Mouse (Mus musculus) limb, embryonic 15.5 days (tissue): ENCODE measurements at regions not wholly inside any gene's neighbourhood (a gene's known extent, or its start where the extent isn't known, plus 50 kb on each side); places are given as distances from the start of the nearest gene placed in this dataset.
"Not testable (repeated sequence)": the region's sequence is repeated elsewhere in the genome, so short reads cannot be mapped to it uniquely, and the experiment has no call there.

Source experiments
- ATAC-seq: fragments of 200-750 bp; cut with Nextera tagmentation; 2 replicates; pipeline ENCODE4 v1.8.0; 2017; ENCODE audit warnings: low read depth, moderate TSS enrichment; ENCODE audit not compliant: insufficient number of reproducible peaks, low FRiP score, low TSS enrichment
- H3K27ac ChIP-seq: fragments of 300-500 bp; sonication (generic); 2 replicates; pipeline ENCODE4 v1.5.1; 2015; ENCODE audit warnings: moderate library complexity, mild to moderate bottlenecking, inconsistent platforms
- H3K27me3 ChIP-seq: fragments of 300-500 bp; sonication (generic); 2 replicates; pipeline ENCODE4 v1.6.1; 2015; ENCODE audit warnings: inconsistent platforms
- H3K36me3 ChIP-seq: fragments of 300-500 bp; sonication (generic); 2 replicates; pipeline ENCODE4 v1.6.1; 2015; ENCODE audit warnings: inconsistent platforms
- H3K4me1 ChIP-seq: fragments of 300-500 bp; sonication (generic); 2 replicates; pipeline ENCODE4 v1.6.1; 2015; ENCODE audit warnings: inconsistent platforms
- H3K4me2 ChIP-seq: fragments of 300-500 bp; sonication (generic); 2 replicates; pipeline ENCODE4 v1.6.1; 2015; ENCODE audit warnings: mild to moderate bottlenecking, inconsistent platforms
- H3K4me3 ChIP-seq: fragments of 300-500 bp; sonication (generic); 2 replicates; pipeline ENCODE4 v1.5.1; 2015; ENCODE audit warnings: mild to moderate bottlenecking, inconsistent platforms
- H3K9ac ChIP-seq: fragments of 300-500 bp; sonication (generic); 2 replicates; pipeline ENCODE4 v1.6.1; 2015; ENCODE audit warnings: inconsistent platforms
- H3K9me3 ChIP-seq: fragments of 300-500 bp; sonication (generic); 2 replicates; pipeline ENCODE4 v1.6.1; 2016; ENCODE audit warnings: inconsistent platforms
- WGBS: fragments of 180-500 bp; shearing (Covaris S2); methylation state at CpG from one replicate; pipeline ENCODE4 v1.1.7; 2015; 5-methylcytosine and 5-hydroxymethylcytosine counted together

GRCm38 (mm10) chr16:29908031-29908430 lies 156.2 kb upstream of the Hes1 start:
- no peaks in the 10 kb centered on the region for H3K27me3 ChIP-seq
- WGBS, result 43% methylated on average over 8 of the region's 8 CpGs
- H3K9ac ChIP-seq, result no peak overlapping the region
- H3K4me2 ChIP-seq, result no peak overlapping the region
- no peaks in the 10 kb centered on the region for H3K9me3 ChIP-seq
- H3K4me1 ChIP-seq, result peaks cover 60% of the 10 kb centered on the region
- peak overlapping the region; percentile 27; the same call in 1 of the 2 replicates for H3K27ac ChIP-seq
- H3K36me3 ChIP-seq, result no peaks in the 10 kb centered on the region
- no peak for ATAC-seq
- no peak overlapping the region for H3K4me3 ChIP-seq

- Histone ChIP-seq H3K4me3 (no peak overlapping the region), H3K9ac (no peak overlapping the region), H3K27ac (peak overlapping the region; percentile 69), H3K4me1 (peaks cover 46% of the 10 kb centered on the region), H3K27me3 (no peaks in the 10 kb centered on the region), H3K4me2 (no peak overlapping the region), H3K9me3 (no peaks in the 10 kb centered on the region), H3K36me3 (no peaks in the 10 kb centered on the region)
- no peak for ATAC-seq
- WGBS, result 45% methylated on average over 5 of the region's 5 CpGs
Observed at GRCm38 (mm10) chr16:29909923-29910465, 154.2 kb upstream of the Hes1 start.

GRCm38 (mm10) chr16:29911164-29911571 lies 153.0 kb upstream of the Hes1 start:
- Histone ChIP-seq H3K36me3 (no peaks in the 10 kb centered on the region), H3K9ac (no peak overlapping the region), H3K4me2 (no peak overlapping the region), H3K27me3 (no peaks in the 10 kb centered on the region), H3K4me3 (no peak overlapping the region), H3K9me3 (no peaks in the 10 kb centered on the region), H3K4me1 (peaks cover 41% of the 10 kb centered on the region), H3K27ac (peak overlapping the region; percentile 67; the same call in 1 of the 2 replicates)
- 0 out of 2 replicates have a peak, but pooled peaks have one; percentile 32 for ATAC-seq
- WGBS, result 36% methylated on average over 7 of the region's 7 CpGs

GRCm38 (mm10) chr16:29913357-29914010 lies 150.7 kb upstream of the Hes1 start:
- no peak for ATAC-seq
- WGBS, result 69% methylated on average over 8 of the region's 8 CpGs
- H3K27ac ChIP-seq, result no peak overlapping the region
- no peak overlapping the region for H3K4me3 ChIP-seq
- no peaks in the 10 kb centered on the region for H3K36me3 ChIP-seq
- no peak overlapping the region for H3K9ac ChIP-seq
- no peaks in the 10 kb centered on the region for H3K27me3 ChIP-seq
- peaks cover 20% of the 10 kb centered on the region for H3K4me1 ChIP-seq
- H3K4me2 ChIP-seq, result no peak overlapping the region
- H3K9me3 ChIP-seq, result no peaks in the 10 kb centered on the region

GRCm38 (mm10) chr16:29915346-29915745 lies 148.8 kb upstream of the Hes1 start:
- no peak overlapping the region for H3K4me3 ChIP-seq
- no peaks in the 10 kb centered on the region for H3K27me3 ChIP-seq
- H3K9ac ChIP-seq, result no peak overlapping the region
- no peak overlapping the region for H3K27ac ChIP-seq
- H3K9me3 ChIP-seq, result no peaks in the 10 kb centered on the region
- no peaks in the 10 kb centered on the region for H3K36me3 ChIP-seq
- 0 out of 2 replicates have a peak, but pooled peaks have one; percentile 52 for ATAC-seq
- no peak overlapping the region for H3K4me2 ChIP-seq
- peaks cover 13% of the 10 kb centered on the region for H3K4me1 ChIP-seq
- 60% methylated on average over 11 of the region's 11 CpGs for WGBS

GRCm38 (mm10) chr16:29917989-29918388 lies 146.2 kb upstream of the Hes1 start:
- no peak for ATAC-seq
- Histone ChIP-seq H3K27ac (no peak overlapping the region), H3K9me3 (no peaks in the 10 kb centered on the region), H3K4me2 (no peak overlapping the region), H3K36me3 (no peaks in the 10 kb centered on the region), H3K4me3 (no peak overlapping the region), H3K4me1 (peaks cover 12% of the 10 kb centered on the region; the same call in 1 of the 2 replicates), H3K27me3 (no peaks in the 10 kb centered on the region), H3K9ac (no peak overlapping the region)
- WGBS, result 27% methylated on average over 3 of the region's 3 CpGs

GRCm38 (mm10) chr16:29918396-29918795 lies 145.8 kb upstream of the Hes1 start:
- H3K4me1 ChIP-seq, result peaks cover 9% of the 10 kb centered on the region; the same call in 1 of the 2 replicates
- no peak overlapping the region for H3K9ac ChIP-seq
- 79% methylated on average over 6 of the region's 6 CpGs for WGBS
- H3K4me3 ChIP-seq, result no peak overlapping the region
- H3K4me2 ChIP-seq, result no peak overlapping the region
- H3K36me3 ChIP-seq, result no peaks in the 10 kb centered on the region
- no peak for ATAC-seq
- no peaks in the 10 kb centered on the region for H3K27me3 ChIP-seq
- no peak overlapping the region for H3K27ac ChIP-seq
- H3K9me3 ChIP-seq, result no peaks in the 10 kb centered on the region

GRCm38 (mm10) chr16:29920940-29921339 lies 143.2 kb upstream of the Hes1 start:
- no peak for ATAC-seq
- H3K9ac ChIP-seq, result no peak overlapping the region
- 70% methylated on average over 5 of the region's 5 CpGs for WGBS
- no peaks in the 10 kb centered on the region for H3K27me3 ChIP-seq
- no peaks in the 10 kb centered on the region; the same call in 1 of the 2 replicates for H3K4me1 ChIP-seq
- H3K9me3 ChIP-seq, result no peaks in the 10 kb centered on the region
- H3K4me2 ChIP-seq, result no peak overlapping the region
- no peaks in the 10 kb centered on the region for H3K36me3 ChIP-seq
- H3K4me3 ChIP-seq, result no peak overlapping the region
- no peak overlapping the region for H3K27ac ChIP-seq

- H3K27me3 ChIP-seq, result no peaks in the 10 kb centered on the region
- no peak overlapping the region for H3K4me2 ChIP-seq
- H3K9ac ChIP-seq, result no peak overlapping the region
- no peaks in the 10 kb centered on the region for H3K36me3 ChIP-seq
- 65% methylated on average over 3 of the region's 3 CpGs for WGBS
- H3K9me3 ChIP-seq, result no peaks in the 10 kb centered on the region
- H3K27ac ChIP-seq, result no peak overlapping the region
- H3K4me3 ChIP-seq, result no peak overlapping the region
- no peaks in the 10 kb centered on the region; the same call in 1 of the 2 replicates for H3K4me1 ChIP-seq
- no peak for ATAC-seq
Observed at GRCm38 (mm10) chr16:29921385-29921784, 142.8 kb upstream of the Hes1 start.

GRCm38 (mm10) chr16:29927276-29927675 lies 136.9 kb upstream of the Hes1 start:
- H3K27ac ChIP-seq, result not testable (repeated sequence)
- 83% methylated on average over 11 of the region's 11 CpGs for WGBS

GRCm38 (mm10) chr16:29928291-29928690 lies 135.9 kb upstream of the Hes1 start:
- WGBS, result 76% methylated on average over 4 of the region's 4 CpGs
- Histone ChIP-seq H3K9ac (no peak overlapping the region), H3K27ac (no peak overlapping the region)

More at GRCm38 (mm10) chr16:29927276-29927675, 136.9 kb upstream of the Hes1 start:
- not testable (repeated sequence) for H3K4me3 ChIP-seq, H3K27me3 ChIP-seq, H3K4me1 ChIP-seq, H3K36me3 ChIP-seq, ATAC-seq, H3K4me2 ChIP-seq, H3K9me3 ChIP-seq, H3K9ac ChIP-seq

GRCm38 (mm10) chr16:29931746-29932351 lies 132.3 kb upstream of the Hes1 start:
- Histone ChIP-seq H3K36me3 (no peaks in the 10 kb centered on the region), H3K9me3 (no peaks in the 10 kb centered on the region), H3K4me1 (no peaks in the 10 kb centered on the region), H3K27me3 (peaks cover 15% of the 10 kb centered on the region; the same call in 1 of the 2 replicates), H3K4me2 (no peak overlapping the region), H3K27ac (no peak overlapping the region), H3K9ac (no peak overlapping the region), H3K4me3 (no peak overlapping the region)
- 63% methylated on average over 10 of the region's 10 CpGs for WGBS
- no peak for ATAC-seq

More at GRCm38 (mm10) chr16:29928291-29928690, 135.9 kb upstream of the Hes1 start:
- H3K27me3 ChIP-seq, result no peaks in the 10 kb centered on the region
- no peaks in the 10 kb centered on the region for H3K4me1 ChIP-seq
- no peaks in the 10 kb centered on the region for H3K36me3 ChIP-seq
- no peaks in the 10 kb centered on the region for H3K9me3 ChIP-seq
- no peak for ATAC-seq
- no peak overlapping the region for H3K4me3 ChIP-seq
- no peak overlapping the region for H3K4me2 ChIP-seq
